Comparison of ENCODE assay signal across 8 mouse cellular contexts in the genomic region with DNA sequence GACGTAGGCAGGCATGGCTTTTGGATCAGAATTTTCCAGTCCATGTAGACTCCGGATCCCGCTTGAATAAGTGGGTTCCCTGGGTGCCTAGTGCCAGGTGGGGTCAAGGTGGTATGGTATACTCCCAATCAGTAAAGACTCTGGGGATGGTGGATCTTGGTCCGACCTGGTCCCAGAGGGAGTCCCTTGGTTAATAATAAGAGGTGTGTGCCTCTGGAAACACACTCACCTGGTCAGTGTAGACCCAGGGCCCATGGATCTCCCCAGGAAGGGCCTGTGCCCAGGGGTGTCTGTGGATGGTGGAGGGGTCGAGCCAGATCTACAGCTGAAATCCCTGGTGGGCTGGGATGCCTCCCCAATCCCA. TPM values are rescaled to one million over a fixed set of nuclear protein-coding genes. Genes with fewer than 3 reads are reported as not detected.
DNase-seq lines count a peak whose midpoint lies in the region; ATAC-seq and TF ChIP-seq lines count a peak whose summit lies in the region.

No protein-coding gene starts in this region.

- TF ChIP-seq EP300 in liver, postnatal 0 days (IDR thresholded peaks at IDR 0.05; ENCODE audit: low read depth), result no peak

- peak overlapping the region; percentile 89 for H3K27ac ChIP-seq in heart, embryonic 15.5 days
- H3K27ac ChIP-seq in forebrain, embryonic 15.5 days (replicated peaks), result peak overlapping the region; percentile 94
- H3K27ac ChIP-seq in liver, postnatal 0 days (ENCODE audit: low read depth), result peak overlapping the region; percentile 98

- H3K4me2 ChIP-seq in heart, embryonic 15.5 days, result peak overlapping the region; percentile 76
- peak overlapping the region; percentile 94 for H3K4me2 ChIP-seq in forebrain, embryonic 15.5 days (replicated peaks)
- peak overlapping the region; percentile 96 for H3K4me2 ChIP-seq in liver, postnatal 0 days (ENCODE audit: low read depth, low read length)

- DNase-seq in heart, postnatal 4 days, result no peak
- DNase-seq in G1E (ENCODE audit: low spot score), result no peak
- DNase-seq in liver, postnatal 0 days, result no peak
- DNase-seq in right cerebral cortex, postnatal 10 days (ENCODE audit: low spot score in 2 of 2), result no peak
- no peak for DNase-seq in B cell, adult 2 months

- H3K36me3 ChIP-seq in heart, embryonic 15.5 days, result peaks cover 35% of the 10 kb centered on the region
- peaks cover 72% of the 10 kb centered on the region for H3K36me3 ChIP-seq in G1E (replicated peaks)
- H3K36me3 ChIP-seq in forebrain, embryonic 15.5 days, result peaks cover 37% of the 10 kb centered on the region
- H3K36me3 ChIP-seq in liver, postnatal 0 days (replicated peaks; ENCODE audit: insufficient read depth, low read length), result peaks cover 42% of the 10 kb centered on the region

- no peak for ATAC-seq in heart, embryonic 15.5 days (replicated peaks; ENCODE audit: insufficient number of reproducible peaks, insufficient read depth, low FRiP score, low read depth)
- no peak for ATAC-seq in G1E (ENCODE audit: extremely low read depth, insufficient number of reproducible peaks, low FRiP score, poor library complexity, severe bottlenecking)
- no peak for ATAC-seq in forebrain, embryonic 15.5 days (replicated peaks)
- peak; percentile 0; the same call in 1 of the 2 replicates for ATAC-seq in liver, postnatal 0 days
- no peak for ATAC-seq in activated CD4-positive, CD25-positive, alpha-beta regulatory T cell, adult 4 months

- no peaks in the 10 kb centered on the region for H3K27me3 ChIP-seq in heart, embryonic 15.5 days
- H3K27me3 ChIP-seq in G1E (ENCODE audit: insufficient read depth, low read length), result no peaks in the 10 kb centered on the region
- no peaks in the 10 kb centered on the region for H3K27me3 ChIP-seq in forebrain, embryonic 15.5 days
- no peaks in the 10 kb centered on the region for H3K27me3 ChIP-seq in liver, postnatal 0 days (ENCODE audit: insufficient read depth, low read length)

- H3K9me3 ChIP-seq in heart, embryonic 15.5 days (replicated peaks), result no peaks in the 10 kb centered on the region
- H3K9me3 ChIP-seq in G1E (replicated peaks), result no peaks in the 10 kb centered on the region
- H3K9me3 ChIP-seq in forebrain, embryonic 15.5 days, result no peaks in the 10 kb centered on the region
- H3K9me3 ChIP-seq in liver, postnatal 0 days (ENCODE audit: low read length), result no peaks in the 10 kb centered on the region

- H3K9ac ChIP-seq in heart, embryonic 15.5 days, result peak overlapping the region; percentile 80
- H3K9ac ChIP-seq in forebrain, embryonic 15.5 days (replicated peaks), result peak overlapping the region; percentile 90
- peak overlapping the region; percentile 98 for H3K9ac ChIP-seq in liver, postnatal 0 days (replicated peaks)

- no peak for TF ChIP-seq CTCF in G1E (IDR thresholded peaks at IDR 0.05; ENCODE audit: low read depth, low read length)
- TF ChIP-seq CTCF in liver, postnatal 0 days (IDR thresholded peaks at IDR 0.05; ENCODE audit: low read depth), result no peak

- H3K4me1 ChIP-seq in heart, embryonic 15.5 days (replicated peaks), result peaks cover 23% of the 10 kb centered on the region
- peaks cover 47% of the 10 kb centered on the region for H3K4me1 ChIP-seq in G1E (ENCODE audit: insufficient read depth, low read depth, low read length)
- H3K4me1 ChIP-seq in forebrain, embryonic 15.5 days, result peaks cover 24% of the 10 kb centered on the region
- H3K4me1 ChIP-seq in liver, postnatal 0 days (ENCODE audit: insufficient read depth), result peaks cover 29% of the 10 kb centered on the region

- WGBS in heart, embryonic 15.5 days, result 42% methylated on average over 5 of the region's 5 CpGs
- 40% methylated on average over 5 of the region's 5 CpGs for WGBS in forebrain, embryonic 15.5 days
- 50% methylated on average over 5 of the region's 5 CpGs for WGBS in liver, postnatal 0 days (ENCODE audit: insufficient replicate concordance)

- H3K4me3 ChIP-seq in heart, embryonic 15.5 days, result peak overlapping the region; percentile 83
- peak overlapping the region; percentile 80 for H3K4me3 ChIP-seq in G1E (ENCODE audit: low read depth, low read length)
- peak overlapping the region; percentile 79 for H3K4me3 ChIP-seq in forebrain, embryonic 15.5 days
- H3K4me3 ChIP-seq in liver, postnatal 0 days (ENCODE audit: low read depth, low read length), result peak overlapping the region; percentile 99

RNA-seq across cellular contexts. Expression of gene Ankzf1, which starts 0.7 kb away (rescaled TPM):
- polyA plus RNA-seq in heart, embryonic 15.5 days (2015; fragmentation: Nextera tagmentation; extraction: Ambion mirVana), result 24.3 and 25.9 TPM in 2 replicates
- 10 to 100 TPM; 10.0 to 12.0 TPM for total RNA-seq in heart, postnatal 4 days (2021)
- total RNA-seq in G1E (2014; fragmentation: Nextera tagmentation), result 47.5 and 50.4 TPM in 2 replicates
- total RNA-seq in G1E (2017), result 57.4 and 69.3 TPM in 2 replicates
- 17.0 and 22.9 TPM in 2 replicates for polyA plus RNA-seq in G1E (2012)
- 26.3 and 28.6 TPM in 2 replicates for polyA plus RNA-seq in forebrain, embryonic 15.5 days (2015; fragmentation: Nextera tagmentation; extraction: Ambion mirVana)
- polyA plus RNA-seq in liver, postnatal 0 days (2015; fragmentation: Nextera tagmentation; extraction: Ambion mirVana), result 8.0 and 9.8 TPM in 2 replicates
- polyA plus RNA-seq in activated CD4-positive, CD25-positive, alpha-beta regulatory T cell, adult 4 months (2017; shearing (Covaris generic)), result 10 to 100 TPM; 14.1 to 17.1 TPM

RNA-seq across cellular contexts. Expression of gene Atg9a, which starts 0.8 kb away (rescaled TPM):
- polyA plus RNA-seq in heart, embryonic 15.5 days (2015; fragmentation: Nextera tagmentation; extraction: Ambion mirVana), result 27.1 and 31.0 TPM in 2 replicates
- total RNA-seq in heart, postnatal 4 days (2021), result 10 to 100 TPM; 39.7 to 40.7 TPM
- 40.0 and 46.2 TPM in 2 replicates for total RNA-seq in G1E (2014; fragmentation: Nextera tagmentation)
- total RNA-seq in G1E (2017), result 16.2 and 16.3 TPM in 2 replicates
- 34.2 and 47.5 TPM in 2 replicates for polyA plus RNA-seq in G1E (2012)
- polyA plus RNA-seq in forebrain, embryonic 15.5 days (2015; fragmentation: Nextera tagmentation; extraction: Ambion mirVana), result 40.0 and 40.4 TPM in 2 replicates
- polyA plus RNA-seq in liver, postnatal 0 days (2015; fragmentation: Nextera tagmentation; extraction: Ambion mirVana), result 17.6 and 17.8 TPM in 2 replicates
- polyA plus RNA-seq in activated CD4-positive, CD25-positive, alpha-beta regulatory T cell, adult 4 months (2017; shearing (Covaris generic)), result 1 to 10 TPM; 9.9 TPM

RNA-seq across cellular contexts. Expression of gene Abcb6, which starts 11.0 kb away (rescaled TPM):
- polyA plus RNA-seq in heart, embryonic 15.5 days (2015; fragmentation: Nextera tagmentation; extraction: Ambion mirVana), result 12.9 and 14.1 TPM in 2 replicates
- total RNA-seq in heart, postnatal 4 days (2021), result 10 to 100 TPM; 20.0 to 24.1 TPM
- total RNA-seq in G1E (2014; fragmentation: Nextera tagmentation), result 19.5 and 132 TPM in 2 replicates
- total RNA-seq in G1E (2017), result 25.0 and 28.1 TPM in 2 replicates
- 5.4 and 9.5 TPM in 2 replicates for polyA plus RNA-seq in G1E (2012)
- 42.9 and 45.1 TPM in 2 replicates for polyA plus RNA-seq in forebrain, embryonic 15.5 days (2015; fragmentation: Nextera tagmentation; extraction: Ambion mirVana)
- polyA plus RNA-seq in liver, postnatal 0 days (2015; fragmentation: Nextera tagmentation; extraction: Ambion mirVana), result 38.1 and 41.5 TPM in 2 replicates
- polyA plus RNA-seq in activated CD4-positive, CD25-positive, alpha-beta regulatory T cell, adult 4 months (2017; shearing (Covaris generic)), result 1 to 10 TPM; 1.4 to 2.8 TPM

RNA-seq across cellular contexts. Expression of gene Glb1l, which starts 19.4 kb away (rescaled TPM):
- 9.4 and 11.4 TPM in 2 replicates for polyA plus RNA-seq in heart, embryonic 15.5 days (2015; fragmentation: Nextera tagmentation; extraction: Ambion mirVana)
- total RNA-seq in heart, postnatal 4 days (2021), result 10 to 100 TPM; 10.7 to 12.7 TPM
- 10.1 and 19.2 TPM in 2 replicates for total RNA-seq in G1E (2014; fragmentation: Nextera tagmentation)
- 11.0 and 12.5 TPM in 2 replicates for total RNA-seq in G1E (2017)
- polyA plus RNA-seq in G1E (2012), result 0.29 and 0.83 TPM in 2 replicates
- 19.6 and 20.0 TPM in 2 replicates for polyA plus RNA-seq in forebrain, embryonic 15.5 days (2015; fragmentation: Nextera tagmentation; extraction: Ambion mirVana)
- 2.7 and 3.5 TPM in 2 replicates for polyA plus RNA-seq in liver, postnatal 0 days (2015; fragmentation: Nextera tagmentation; extraction: Ambion mirVana)
- polyA plus RNA-seq in activated CD4-positive, CD25-positive, alpha-beta regulatory T cell, adult 4 months (2017; shearing (Covaris generic)), result 10 to 100 TPM; 12.0 to 12.4 TPM

RNA-seq across cellular contexts. Expression of gene Stk16, which starts 19.4 kb away (rescaled TPM):
- 73.6 and 96.9 TPM in 2 replicates for polyA plus RNA-seq in heart, embryonic 15.5 days (2015; fragmentation: Nextera tagmentation; extraction: Ambion mirVana)
- 10 to 100 TPM; 65.6 to 67.0 TPM for total RNA-seq in heart, postnatal 4 days (2021)
- 59.4 and 78.2 TPM in 2 replicates for total RNA-seq in G1E (2014; fragmentation: Nextera tagmentation)
- total RNA-seq in G1E (2017), result 70.7 and 72.6 TPM in 2 replicates
- 114 and 133 TPM in 2 replicates for polyA plus RNA-seq in G1E (2012)
- polyA plus RNA-seq in forebrain, embryonic 15.5 days (2015; fragmentation: Nextera tagmentation; extraction: Ambion mirVana), result 145 and 147 TPM in 2 replicates
- 88.3 and 101 TPM in 2 replicates for polyA plus RNA-seq in liver, postnatal 0 days (2015; fragmentation: Nextera tagmentation; extraction: Ambion mirVana)
- polyA plus RNA-seq in activated CD4-positive, CD25-positive, alpha-beta regulatory T cell, adult 4 months (2017; shearing (Covaris generic)), result 10 to 100 TPM; 45.7 to 65.1 TPM
